Mouse (Mus musculus) kidney, adult 11 months (tissue): ENCODE measurements around the gene Guca2b.

ENCODE experiments used
- DNase-seq: peaks from one replicate; pipeline ENCODE4 v3.0.0; 2022

The Guca2b gene

GRCm38 (mm10) chr4:119658731-119659130 lies at the start of gene Guca2b:
Guca2b (minus strand) TSS chr4:119658954.
- peak; percentile 72 for DNase-seq

GRCm38 (mm10) chr4:119707751-119708150 lies 49.0 kb upstream of the Guca2b start:
- DNase-seq, result peak; percentile 6

- DNase-seq, result no peak
These were observed 48.6 kb upstream of the Guca2b start for GRCm38 (mm10) chr4:119707326-119707725.

GRCm38 (mm10) chr4:119703965-119704364 lies 45.2 kb upstream of the Guca2b start:
- DNase-seq, result no peak

- no peak for DNase-seq
These were observed 42.7 kb upstream of the Guca2b start for GRCm38 (mm10) chr4:119701269-119701954.

- DNase-seq, result no peak
These were observed 39.6 kb upstream of the Guca2b start for GRCm38 (mm10) chr4:119698339-119698738.

- DNase-seq, result no peak
These were observed 27.0 kb upstream of the Guca2b start for GRCm38 (mm10) chr4:119685746-119686145.

- no peak for DNase-seq
These were observed 23.8 kb upstream of the Guca2b start for GRCm38 (mm10) chr4:119682596-119682995.

GRCm38 (mm10) chr4:119672685-119673084 lies 13.9 kb upstream of the Guca2b start:
- no peak for DNase-seq

GRCm38 (mm10) chr4:119671164-119671563 lies 12.4 kb upstream of the Guca2b start:
- DNase-seq, result no peak

- DNase-seq, result no peak
These were observed 12.0 kb upstream of the Guca2b start for GRCm38 (mm10) chr4:119670736-119671135.

- DNase-seq, result no peak
These were observed 11.4 kb upstream of the Guca2b start for GRCm38 (mm10) chr4:119670210-119670555.

GRCm38 (mm10) chr4:119669356-119670209 lies 10.8 kb upstream of the Guca2b start:
- no peak for DNase-seq

- DNase-seq, result no peak
These were observed 9.8 kb upstream of the Guca2b start for GRCm38 (mm10) chr4:119668596-119668995.

- no peak for DNase-seq
These were observed 9.4 kb upstream of the Guca2b start for GRCm38 (mm10) chr4:119668185-119668584.

- DNase-seq, result no peak
These were observed 8.7 kb upstream of the Guca2b start for GRCm38 (mm10) chr4:119667454-119667853.

- peak; percentile 67 for DNase-seq
These were observed 7.4 kb upstream of the Guca2b start for GRCm38 (mm10) chr4:119666116-119666515.

- DNase-seq, result no peak
These were observed 6.4 kb upstream of the Guca2b start for GRCm38 (mm10) chr4:119665166-119665565.

GRCm38 (mm10) chr4:119663409-119664095 lies 4.8 kb upstream of the Guca2b start:
- no peak for DNase-seq

GRCm38 (mm10) chr4:119662976-119663375 lies 4.2 kb upstream of the Guca2b start:
- DNase-seq, result no peak

- no peak for DNase-seq
These were observed 3.4 kb upstream of the Guca2b start for GRCm38 (mm10) chr4:119662151-119662550.

GRCm38 (mm10) chr4:119660007-119660406 lies 1.3 kb upstream of the Guca2b start:
- no peak for DNase-seq

- DNase-seq, result peak; percentile 76
These were observed 508 bp downstream of the Guca2b start for GRCm38 (mm10) chr4:119658246-119658645.

- DNase-seq, result no peak
These were observed 1.7 kb downstream of the Guca2b start for GRCm38 (mm10) chr4:119657011-119657410.
